Mouse (Mus musculus) spleen, adult 2 months (tissue): ENCODE results near the gene Zfp810.

Experiments
- CTCF ChIP-seq: fragments of 200-500 bp; IDR thresholded peaks from 2 replicates; pipeline ENCODE4 v1.5.1; 2011; ENCODE audit warnings: mild to moderate bottlenecking, inconsistent platforms; ENCODE audit not compliant: insufficient read depth, insufficient read length, insufficient replicate concordance; ENCODE audit errors: extremely low read depth
- POLR2A ChIP-seq: fragments of 200-500 bp; IDR thresholded peaks from 2 replicates; pipeline ENCODE4 v1.6.1; 2011; ENCODE audit warnings: low read depth, low read length, inconsistent platforms

DNA sequence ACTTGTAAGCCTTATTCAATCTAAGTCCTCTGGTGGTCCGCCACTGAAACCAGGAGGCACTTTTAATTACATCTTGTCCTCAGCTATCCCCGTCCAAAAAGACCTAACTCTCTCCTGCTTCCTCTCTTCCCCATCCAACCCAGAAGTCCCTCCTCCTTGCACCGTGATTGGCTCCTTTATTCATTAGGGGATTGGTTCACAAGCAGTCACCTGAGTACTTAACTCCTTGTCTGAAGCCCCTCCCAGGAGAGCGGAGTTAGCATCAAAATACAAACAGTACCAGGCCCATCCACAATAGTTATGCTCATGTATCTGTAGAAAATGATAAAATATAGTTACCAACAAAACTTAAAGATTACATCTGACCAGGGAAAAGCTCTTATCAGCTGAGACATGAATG is 67.4 kb downstream of the Zfp810 start:
- no peak for TF ChIP-seq CTCF
- no peak for TF ChIP-seq POLR2A
